Mouse (Mus musculus) MEL (cell line): Measurements from ENCODE around the gene Tcirg1. TPM values are rescaled to one million over a fixed set of nuclear protein-coding genes. Genes with fewer than 3 reads are reported as not detected.
A peak's percentile ranks its signal among the peaks of the same experiment; 100 is the strongest.

Experiments
- DNase-seq: peaks from one replicate; pipeline ENCODE4 v3.0.0; 2011; ENCODE audit warnings: low read depth, low spot score
- H3K27ac ChIP-seq: 2 replicates; pipeline ENCODE4 v1.5.1; 2012; ENCODE audit warnings: low read depth, mild to moderate bottlenecking, control low read depth, low read length, moderate library complexity; ENCODE audit not compliant: control insufficient read depth
- H3K27me3 ChIP-seq, 2 experiments: fragments of 150-350 bp in 1 of 2; sonication (generic) in 1 of 2; 2 replicates each; pipeline ENCODE4 v1.6.1; 2012; ENCODE audit warnings: low read length in 2 of 2, mild to moderate bottlenecking in 2 of 2, improper control_type of control experiment in 1 of 2, moderate library complexity in 1 of 2; ENCODE audit not compliant: insufficient read depth in 2 of 2, control insufficient read depth in 1 of 2
- H3K36me3 ChIP-seq, 2 experiments: 2 replicates each; pipeline ENCODE4 v1.6.1; 2012 to 2014; ENCODE audit warnings: low read length in 2 of 2, improper control_type of control experiment in 1 of 2, inconsistent platforms in 1 of 2, mild to moderate bottlenecking in 1 of 2; ENCODE audit not compliant: insufficient read depth in 2 of 2, control insufficient read depth in 1 of 2
- H3K4me1 ChIP-seq, 2 experiments: fragments of 150-350 bp in 1 of 2; sonication (generic) in 1 of 2; 2 replicates each; pipeline ENCODE4 v1.6.1; 2012; ENCODE audit warnings: low read length in 2 of 2, improper control_type of control experiment in 1 of 2, mild to moderate bottlenecking in 1 of 2; ENCODE audit not compliant: insufficient read depth in 2 of 2, control insufficient read depth in 1 of 2
- H3K4me3 ChIP-seq, 2 experiments: fragments of 150-350 bp in 1 of 2; sonication (generic) in 1 of 2; 2 replicates each; pipeline ENCODE4 v1.5.1; 2012; ENCODE audit warnings: low read depth in 2 of 2, low read length in 2 of 2, mild to moderate bottlenecking in 2 of 2, moderate library complexity in 2 of 2, control low read depth in 1 of 2, improper control_type of control experiment in 1 of 2; ENCODE audit not compliant: control insufficient read depth in 1 of 2, insufficient read depth in 1 of 2
- H3K79me2 ChIP-seq: 2 replicates; pipeline ENCODE4 v1.6.1; 2012; ENCODE audit warnings: mild to moderate bottlenecking, low read length, moderate library complexity; ENCODE audit not compliant: control insufficient read depth, poor library complexity, insufficient read depth
- H3K9ac ChIP-seq: 2 replicates; pipeline ENCODE4 v1.6.1; 2012; ENCODE audit warnings: low read depth, mild to moderate bottlenecking, control low read depth, low read length, moderate library complexity; ENCODE audit not compliant: control insufficient read depth, poor library complexity, severe bottlenecking
- H3K9me3 ChIP-seq: fragments of 150-350 bp; sonication (generic); replicated peaks from 2 replicates; pipeline ENCODE4 v1.6.1; 2012; ENCODE audit warnings: mild to moderate bottlenecking, low read length, improper control_type of control experiment, moderate library complexity; ENCODE audit not compliant: insufficient read depth
- CHD1 ChIP-seq: IDR thresholded peaks from 2 replicates; pipeline ENCODE4 v1.6.1; 2012; ENCODE audit warnings: low read depth, mild to moderate bottlenecking, inconsistent platforms, low read length, improper control_type of control experiment
- CHD2 ChIP-seq: IDR thresholded peaks from 2 replicates; pipeline ENCODE4 v1.6.1; 2011; ENCODE audit warnings: low read length, improper control_type of control experiment
- E2F4 ChIP-seq: IDR thresholded peaks from 2 replicates; pipeline ENCODE4 v1.6.1; 2011; ENCODE audit warnings: low read depth, low read length, improper control_type of control experiment, borderline replicate concordance
- ELF1 ChIP-seq: IDR thresholded peaks from 2 replicates; pipeline ENCODE4 v1.6.1; 2014; ENCODE audit warnings: low read depth, mild to moderate bottlenecking, inconsistent platforms, low read length, improper control_type of control experiment, moderate library complexity
- EP300 ChIP-seq, 2 experiments: IDR thresholded peaks; 2 replicates each; pipeline ENCODE4 v1.6.1; 2011; ENCODE audit warnings: improper control_type of control experiment in 2 of 2, low read length in 2 of 2, low read depth in 1 of 2, mild to moderate bottlenecking in 1 of 2
- GATA1 ChIP-seq: IDR thresholded peaks from 2 replicates; pipeline ENCODE4 v1.6.1; 2011; ENCODE audit warnings: low read depth, low read length, improper control_type of control experiment
- HCFC1 ChIP-seq: IDR thresholded peaks from 2 replicates; pipeline ENCODE4 v1.6.1; 2012; ENCODE audit warnings: low read depth, mild to moderate bottlenecking, inconsistent platforms, low read length, improper control_type of control experiment, moderate library complexity
- MAX ChIP-seq: IDR thresholded peaks from 2 replicates; pipeline ENCODE4 v1.6.1; 2011; ENCODE audit warnings: low read length, improper control_type of control experiment
- MEF2A ChIP-seq: IDR thresholded peaks from 2 replicates; pipeline ENCODE4 v1.6.1; 2014; ENCODE audit warnings: low read depth, mild to moderate bottlenecking, inconsistent platforms, low read length, improper control_type of control experiment; ENCODE audit not compliant: poor library complexity, insufficient replicate concordance, severe bottlenecking; ENCODE audit errors: extremely low read depth
- MYC ChIP-seq: IDR thresholded peaks from 2 replicates; pipeline ENCODE4 v1.6.1; 2011; ENCODE audit warnings: low read depth, mild to moderate bottlenecking, low read length, improper control_type of control experiment, moderate library complexity
- NRF1 ChIP-seq: IDR thresholded peaks from 2 replicates; pipeline ENCODE4 v1.6.1; 2014; ENCODE audit warnings: low read depth, mild to moderate bottlenecking, inconsistent platforms, low read length, improper control_type of control experiment, moderate library complexity; ENCODE audit not compliant: poor library complexity, insufficient read depth, severe bottlenecking
- POLR2AphosphoS5 ChIP-seq: IDR thresholded peaks from 2 replicates; pipeline ENCODE4 v1.6.1; 2012; ENCODE audit warnings: low read depth, borderline replicate concordance, mild to moderate bottlenecking, inconsistent platforms, low read length, moderate library complexity, mixed read lengths
- SIN3A ChIP-seq: IDR thresholded peaks from 2 replicates; pipeline ENCODE4 v1.6.1; 2012; ENCODE audit warnings: low read length, improper control_type of control experiment, inconsistent platforms
- TAL1 ChIP-seq: IDR thresholded peaks from 2 replicates; pipeline ENCODE4 v1.6.1; 2012; ENCODE audit warnings: mild to moderate bottlenecking, inconsistent platforms, low read length, moderate library complexity, mixed read lengths
- TBP ChIP-seq: IDR thresholded peaks from 2 replicates; pipeline ENCODE4 v1.8.0; 2011; ENCODE audit warnings: low read depth, low read length, improper control_type of control experiment
- TCF12 ChIP-seq: IDR thresholded peaks from 2 replicates; pipeline ENCODE4 v1.6.1; 2014; ENCODE audit warnings: low read depth, mild to moderate bottlenecking, inconsistent platforms, low read length, improper control_type of control experiment, moderate library complexity
- USF2 ChIP-seq, 2 experiments: IDR thresholded peaks; 2 replicates each; pipeline ENCODE4 v1.6.1; 2011 to 2012; ENCODE audit warnings: improper control_type of control experiment in 2 of 2, low read length in 2 of 2, borderline replicate concordance in 1 of 2, inconsistent platforms in 1 of 2, low read depth in 1 of 2, mild to moderate bottlenecking in 1 of 2; ENCODE audit not compliant: insufficient read depth in 1 of 2
- ZC3H11A ChIP-seq: IDR thresholded peaks from 2 replicates; pipeline ENCODE4 v1.6.1; 2012; ENCODE audit warnings: low read depth, mild to moderate bottlenecking, inconsistent platforms, low read length, improper control_type of control experiment
- ZMIZ1 ChIP-seq: IDR thresholded peaks from 2 replicates; pipeline ENCODE4 v1.6.1; 2012; ENCODE audit warnings: low read depth, mild to moderate bottlenecking, inconsistent platforms, low read length, improper control_type of control experiment, moderate library complexity
- polyA plus RNA-seq, 2 experiments: library from polyadenylated mRNA; stranded (reverse) in 1 of 2; unstranded in 1 of 2; fragments of >175 nt in 1 of 2; fragments of >200 nt in 1 of 2; gene quantifications; 2 replicates each; pipeline versions ENCODE4 v1.2.1 to v1.2.4; 2012; ENCODE audit warnings: low replicate concordance in 2 of 2, low read depth in 1 of 2; ENCODE audit not compliant: insufficient read length in 2 of 2, insufficient read depth in 1 of 2, missing spikeins in 1 of 2
- total RNA-seq: library from RNA; depleted of rRNA; stranded (reverse); fragments of 300-350 nt; gene quantifications from 2 replicates; pipeline ENCODE4 v1.2.3, GENCODE M21; 2012

The Tcirg1 gene
- total and polyA plus RNA-seq, 3 experiments, result 21.4 to 32.6 TPM; not detected in 1

- Histone ChIP-seq H3K4me1 (peaks cover 9% of the 10 kb centered on the region in 2 experiments; a peak in 3 of 4 replicates), H3K27me3 (no peaks in the 10 kb centered on the region), H3K79me2 (no peaks in the 10 kb centered on the region), H3K36me3 (0 out of 4 replicates have a peak, but pooled peaks cover 0 to 6% of the 10 kb centered on the region in 2 experiments), H3K9ac (no peak overlapping the region), H3K9me3 (no peaks in the 10 kb centered on the region), H3K27ac (no peak overlapping the region), H3K4me3 (no peak overlapping the region)
- TF ChIP-seq SIN3A, result no peak
- no peak for TF ChIP-seq ZC3H11A
- TF ChIP-seq E2F4, result no peak
- TF ChIP-seq USF2 (IDR thresholded peaks at IDR 0.05; ENCODE audit: borderline replicate concordance in 1 of 2, insufficient read depth in 1 of 2, low read depth in 1 of 2, low read length in 2 of 2), result no peak
- TF ChIP-seq CHD1, result no peak
- TF ChIP-seq NRF1, result no peak
- no peak for TF ChIP-seq EP300 (IDR thresholded peaks at IDR 0.05; ENCODE audit: low read depth in 1 of 2, low read length in 2 of 2)
- TF ChIP-seq MEF2A, result no peak
- TF ChIP-seq TAL1, result no peak
- TF ChIP-seq CHD2, result no peak
- no peak for TF ChIP-seq ZMIZ1
- TF ChIP-seq ELF1, result no peak
- no peak for DNase-seq
These were observed 45.2 kb upstream of the Tcirg1 start for GRCm38 (mm10) chr19:3952099-3952498.

GRCm38 (mm10) chr19:3951461-3951860 lies 44.5 kb upstream of the Tcirg1 start:
- no peaks in the 10 kb centered on the region for H3K27me3 ChIP-seq
- TF ChIP-seq HCFC1 (0 out of 2 replicates have a peak, but pooled peaks have one; percentile 2), GATA1 (0 out of 2 replicates have a peak, but pooled peaks have one; percentile 20), TCF12 (no peak), TBP (no peak), POLR2AphosphoS5 (no peak), MYC (0 out of 2 replicates have a peak, but pooled peaks have one; percentile 33), MAX (no peak)
- DNase-seq, result peak; percentile 50
- no peaks in the 10 kb centered on the region for H3K79me2 ChIP-seq
- 0 out of 4 replicates have a peak, but pooled peaks cover 0 to 6% of the 10 kb centered on the region in 2 experiments for H3K36me3 ChIP-seq
- no peak overlapping the region for H3K4me3 ChIP-seq
- no peaks in the 10 kb centered on the region for H3K9me3 ChIP-seq
- H3K4me1 ChIP-seq, result peaks cover 9% of the 10 kb centered on the region in 2 experiments; a peak in 3 of 4 replicates
- no peak overlapping the region for H3K27ac ChIP-seq
- no peak overlapping the region for H3K9ac ChIP-seq
